Mouse (Mus musculus): ENCODE data around the gene Eif2b5. TPM values are rescaled to one million over a fixed set of nuclear protein-coding genes. Genes with fewer than 3 reads are reported as not detected.
A peak's percentile ranks its signal among the peaks of the same experiment; 100 is the strongest.

Eif2b5 gene
- polyA plus RNA-seq, 1 experiment, result 16.6 TPM

DNA sequence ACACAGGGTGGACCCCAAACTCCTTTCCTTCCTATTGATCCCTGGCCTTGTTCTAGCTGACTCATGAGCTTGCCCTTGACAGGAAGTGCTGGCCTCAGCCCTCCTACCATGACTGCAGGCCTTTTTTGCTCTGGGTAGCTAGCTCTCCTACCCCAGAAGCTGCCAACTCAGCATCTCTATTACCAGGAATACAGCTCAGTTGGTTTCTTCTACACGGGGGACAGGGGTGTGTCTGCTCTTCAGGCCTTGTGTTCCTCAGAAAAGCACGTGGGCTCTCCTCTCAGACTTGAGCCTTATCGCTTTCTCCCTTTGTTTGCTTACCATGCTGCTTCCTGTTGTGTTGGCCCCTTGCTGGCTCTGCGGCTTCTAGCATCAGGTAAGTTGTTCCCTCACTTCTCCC lies 41.8 kb downstream of the Eif2b5 start:
- 65% methylated on average over 4 of the region's 4 CpGs for WGBS
- H3K4me3 ChIP-seq (ENCODE audit: extremely low read depth, insufficient read depth, insufficient read length), result no peak overlapping the region
- peaks cover 5% of the 10 kb centered on the region; the same call in 1 of the 2 replicates for H3K4me1 ChIP-seq (ENCODE audit: control insufficient read depth, insufficient read depth, insufficient read length)
- DNase-seq (ENCODE audit: low read depth in 1 of 2, low spot score in 2 of 2), result no peak
- H3K27ac ChIP-seq (ENCODE audit: insufficient read depth, low read length), result no peak overlapping the region
- TF ChIP-seq POLR2A (IDR thresholded peaks at IDR 0.05; ENCODE audit: low read depth, low read length), result no peak
- TF ChIP-seq CTCF (IDR thresholded peaks at IDR 0.05; ENCODE audit: extremely low read depth, insufficient read depth, insufficient read length, insufficient replicate concordance), result no peak
- peaks cover 36% of the 10 kb centered on the region for H3K36me3 ChIP-seq (ENCODE audit: control insufficient read depth, insufficient read depth, low read length)
- no peaks in the 10 kb centered on the region for H3K27me3 ChIP-seq (ENCODE audit: control insufficient read depth, insufficient read depth, low read length)

DNA sequence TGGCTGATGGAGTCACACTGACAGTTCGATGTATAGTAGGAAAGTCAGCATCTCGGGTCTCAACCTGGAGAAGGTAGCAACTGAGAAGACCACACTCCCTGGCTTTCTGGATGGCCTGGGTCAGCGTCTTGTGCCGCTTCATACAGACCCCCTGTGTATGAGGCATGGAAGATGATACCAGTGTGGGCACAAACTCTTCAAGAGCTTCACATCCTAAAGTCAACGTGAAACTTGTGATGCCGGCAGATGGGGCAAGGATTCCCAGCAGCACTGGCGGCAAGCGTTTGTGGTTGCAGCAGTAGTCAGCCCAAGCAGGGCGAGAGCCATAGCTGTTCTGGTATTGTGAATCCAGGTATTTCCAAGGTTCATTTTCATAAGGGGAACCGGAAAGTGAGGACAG lies 47.1 kb downstream of the Eif2b5 start:
- H3K27ac ChIP-seq (ENCODE audit: insufficient read depth, low read length), result no peak overlapping the region
- no peaks in the 10 kb centered on the region for H3K27me3 ChIP-seq (ENCODE audit: control insufficient read depth, insufficient read depth, low read length)
- H3K4me3 ChIP-seq (ENCODE audit: extremely low read depth, insufficient read depth, insufficient read length), result no peak overlapping the region
- no peak for DNase-seq (ENCODE audit: low read depth in 1 of 2, low spot score in 2 of 2)
- peaks cover 23% of the 10 kb centered on the region for H3K36me3 ChIP-seq (ENCODE audit: control insufficient read depth, insufficient read depth, low read length)
- TF ChIP-seq POLR2A (IDR thresholded peaks at IDR 0.05; ENCODE audit: low read depth, low read length), result no peak
- TF ChIP-seq CTCF (IDR thresholded peaks at IDR 0.05; ENCODE audit: extremely low read depth, insufficient read depth, insufficient read length, insufficient replicate concordance), result no peak
- peaks cover 3% of the 10 kb centered on the region; the same call in 1 of the 2 replicates for H3K4me1 ChIP-seq (ENCODE audit: control insufficient read depth, insufficient read depth, insufficient read length)
- WGBS, result 96% methylated on average over 10 of the region's 10 CpGs

DNA sequence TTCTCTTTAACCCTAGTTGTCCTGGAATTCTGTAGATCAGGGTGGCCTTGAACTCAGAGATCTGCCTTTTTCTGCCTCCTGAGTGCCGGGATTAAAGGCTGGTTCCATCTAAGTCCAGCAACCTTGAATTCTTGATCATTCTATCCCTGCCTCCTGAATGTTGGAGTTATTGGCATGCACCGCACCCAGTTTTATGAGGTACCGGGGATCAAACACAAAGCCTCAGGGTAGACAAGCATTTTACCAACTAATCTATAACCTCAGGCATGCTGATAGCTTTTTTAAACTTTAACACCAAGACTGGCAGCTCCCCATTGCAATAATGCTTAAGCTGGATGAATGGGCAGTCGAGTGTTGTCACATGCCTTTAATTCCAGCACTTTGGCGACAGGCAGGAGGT lies 48.8 kb downstream of the Eif2b5 start:
- no peak for DNase-seq (ENCODE audit: low read depth in 1 of 2, low spot score in 2 of 2)
- no peak overlapping the region for H3K27ac ChIP-seq (ENCODE audit: insufficient read depth, low read length)
- H3K4me3 ChIP-seq (ENCODE audit: extremely low read depth, insufficient read depth, insufficient read length), result no peak overlapping the region
- 64% methylated on average over 5 of the region's 5 CpGs for WGBS
- H3K36me3 ChIP-seq (ENCODE audit: control insufficient read depth, insufficient read depth, low read length), result peaks cover 23% of the 10 kb centered on the region
- H3K4me1 ChIP-seq (ENCODE audit: control insufficient read depth, insufficient read depth, insufficient read length), result peaks cover 3% of the 10 kb centered on the region; the same call in 1 of the 2 replicates
- TF ChIP-seq CTCF (IDR thresholded peaks at IDR 0.05; ENCODE audit: extremely low read depth, insufficient read depth, insufficient read length, insufficient replicate concordance) (no peak), POLR2A (IDR thresholded peaks at IDR 0.05; ENCODE audit: low read depth, low read length) (no peak)
- no peaks in the 10 kb centered on the region for H3K27me3 ChIP-seq (ENCODE audit: control insufficient read depth, insufficient read depth, low read length)

DNA sequence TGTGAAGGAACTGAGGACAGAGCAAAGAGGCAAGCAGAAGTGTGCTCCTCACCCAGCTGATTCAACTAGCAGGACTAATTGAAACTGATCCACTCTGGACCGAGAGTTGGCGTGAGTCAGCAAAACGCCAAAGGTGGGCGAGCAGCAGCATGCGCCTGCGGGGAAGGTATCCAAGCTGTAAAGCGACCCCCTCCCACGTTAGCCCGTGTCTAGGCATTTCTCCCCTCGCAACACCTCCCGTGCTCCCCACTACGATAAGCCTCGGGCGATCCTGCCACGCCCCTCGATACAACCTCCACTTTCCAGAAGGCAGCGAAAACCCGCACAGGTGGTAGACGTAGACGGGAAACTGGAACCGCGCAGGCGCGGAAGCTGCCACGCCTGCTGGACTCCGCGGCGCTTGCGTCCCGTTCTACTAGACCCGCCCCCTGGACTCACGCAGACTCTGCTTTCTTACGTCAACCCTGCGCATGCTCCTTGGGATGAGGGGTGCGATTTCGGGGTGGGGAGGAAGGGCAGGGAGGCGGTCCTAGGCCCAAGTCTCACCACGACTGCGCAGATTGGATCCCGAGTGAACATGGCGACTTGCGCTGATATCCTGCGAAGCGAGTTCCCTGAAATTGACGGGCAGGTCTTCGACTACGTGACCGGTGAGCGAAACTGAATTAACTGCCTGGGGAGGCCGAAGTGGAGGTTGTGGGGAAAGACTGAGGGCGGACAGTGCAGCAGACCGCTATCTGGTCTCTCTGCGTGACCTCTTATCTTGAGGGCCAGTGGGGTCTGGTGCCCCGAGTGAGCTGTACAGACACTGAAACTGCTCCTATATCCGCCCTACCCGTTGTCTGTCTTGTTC lies 49.7 kb downstream of the Eif2b5 start, which contains the start of gene Abcf3:
Gene Abcf3 (plus strand): TSS at position 482 of the 853 bp plus-strand sequence.
- TF ChIP-seq CTCF (IDR thresholded peaks at IDR 0.05; ENCODE audit: extremely low read depth, insufficient read depth, insufficient read length, insufficient replicate concordance) (no peak), POLR2A (IDR thresholded peaks at IDR 0.05; ENCODE audit: low read depth, low read length) (peak; percentile 59)
- H3K27ac ChIP-seq (ENCODE audit: insufficient read depth, low read length), result peak within 1 kb of the TSS; percentile 70
- peak within 1 kb of the TSS; percentile 88 for H3K4me3 ChIP-seq (ENCODE audit: extremely low read depth, insufficient read depth, insufficient read length)
- WGBS, result under 1% methylated on average over 56 of the region's 56 CpGs
- peak; percentile 98 to 99 for DNase-seq (ENCODE audit: low read depth in 1 of 2, low spot score in 2 of 2)
- peaks cover 3% of the 10 kb centered on the region; the same call in 1 of the 2 replicates for H3K4me1 ChIP-seq (ENCODE audit: control insufficient read depth, insufficient read depth, insufficient read length)
- H3K36me3 ChIP-seq (ENCODE audit: control insufficient read depth, insufficient read depth, low read length), result peaks cover 22% of the 10 kb centered on the region
- H3K27me3 ChIP-seq (ENCODE audit: control insufficient read depth, insufficient read depth, low read length), result no peaks in the 10 kb centered on the region

- peak overlapping the region; percentile 73 for H3K4me3 ChIP-seq (ENCODE audit: extremely low read depth, insufficient read depth, insufficient read length)
- no peaks in the 10 kb centered on the region for H3K27me3 ChIP-seq (ENCODE audit: control insufficient read depth, insufficient read depth, low read length)
- no peak for DNase-seq (ENCODE audit: low read depth in 1 of 2, low spot score in 2 of 2)
- H3K4me1 ChIP-seq (ENCODE audit: control insufficient read depth, insufficient read depth, insufficient read length), result peaks cover 3% of the 10 kb centered on the region; the same call in 1 of the 2 replicates
- H3K27ac ChIP-seq (ENCODE audit: insufficient read depth, low read length), result no peak overlapping the region
- H3K36me3 ChIP-seq (ENCODE audit: control insufficient read depth, insufficient read depth, low read length), result peaks cover 18% of the 10 kb centered on the region
- TF ChIP-seq POLR2A (IDR thresholded peaks at IDR 0.05; ENCODE audit: low read depth, low read length) (no peak), CTCF (IDR thresholded peaks at IDR 0.05; ENCODE audit: extremely low read depth, insufficient read depth, insufficient read length, insufficient replicate concordance) (no peak)
- WGBS, result 55% methylated on average over 9 of the region's 9 CpGs
Measured at GRCm38 (mm10) chr16:20549161-20549560, 50.5 kb downstream of the Eif2b5 start.

- DNase-seq (ENCODE audit: low read depth in 1 of 2, low spot score in 2 of 2), result no peak
- TF ChIP-seq POLR2A (IDR thresholded peaks at IDR 0.05; ENCODE audit: low read depth, low read length) (no peak), CTCF (IDR thresholded peaks at IDR 0.05; ENCODE audit: extremely low read depth, insufficient read depth, insufficient read length, insufficient replicate concordance) (no peak)
- H3K36me3 ChIP-seq (ENCODE audit: control insufficient read depth, insufficient read depth, low read length), result peaks cover 24% of the 10 kb centered on the region
- no peak overlapping the region for H3K27ac ChIP-seq (ENCODE audit: insufficient read depth, low read length)
- WGBS, result 93% methylated on average over 5 of the region's 5 CpGs
- H3K4me1 ChIP-seq (ENCODE audit: control insufficient read depth, insufficient read depth, insufficient read length), result peaks cover 3% of the 10 kb centered on the region; the same call in 1 of the 2 replicates
- no peak overlapping the region for H3K4me3 ChIP-seq (ENCODE audit: extremely low read depth, insufficient read depth, insufficient read length)
- H3K27me3 ChIP-seq (ENCODE audit: control insufficient read depth, insufficient read depth, low read length), result no peaks in the 10 kb centered on the region
Measured at GRCm38 (mm10) chr16:20551691-20552090, 53.1 kb downstream of the Eif2b5 start.

- Histone ChIP-seq H3K27me3 (ENCODE audit: control insufficient read depth, insufficient read depth, low read length) (no peaks in the 10 kb centered on the region), H3K27ac (ENCODE audit: insufficient read depth, low read length) (no peak overlapping the region), H3K36me3 (ENCODE audit: control insufficient read depth, insufficient read depth, low read length) (peaks cover 27% of the 10 kb centered on the region), H3K4me1 (ENCODE audit: control insufficient read depth, insufficient read depth, insufficient read length) (peaks cover 3% of the 10 kb centered on the region; the same call in 1 of the 2 replicates), H3K4me3 (ENCODE audit: extremely low read depth, insufficient read depth, insufficient read length) (no peak overlapping the region)
- no peak for DNase-seq (ENCODE audit: low read depth in 1 of 2, low spot score in 2 of 2)
- no peak for TF ChIP-seq CTCF (IDR thresholded peaks at IDR 0.05; ENCODE audit: extremely low read depth, insufficient read depth, insufficient read length, insufficient replicate concordance)
- TF ChIP-seq POLR2A (IDR thresholded peaks at IDR 0.05; ENCODE audit: low read depth, low read length), result no peak
- WGBS, result 92% methylated on average over 1 of the region's 1 CpGs
Measured at GRCm38 (mm10) chr16:20552594-20552993, 54.0 kb downstream of the Eif2b5 start.

Data from spleen, adult 2 months (tissue).